Mouse (Mus musculus) lung, postnatal 14 days (tissue): ENCODE data around the gene Il11ra1.

ENCODE experiments used
- DNase-seq: peaks from one replicate; pipeline ENCODE4 v3.0.0; 2021

Il11ra1 gene

GRCm38 (mm10) chr4:41711705-41712375, 12.1 kb downstream of the Il11ra1 start:
- no peak for DNase-seq

DNA sequence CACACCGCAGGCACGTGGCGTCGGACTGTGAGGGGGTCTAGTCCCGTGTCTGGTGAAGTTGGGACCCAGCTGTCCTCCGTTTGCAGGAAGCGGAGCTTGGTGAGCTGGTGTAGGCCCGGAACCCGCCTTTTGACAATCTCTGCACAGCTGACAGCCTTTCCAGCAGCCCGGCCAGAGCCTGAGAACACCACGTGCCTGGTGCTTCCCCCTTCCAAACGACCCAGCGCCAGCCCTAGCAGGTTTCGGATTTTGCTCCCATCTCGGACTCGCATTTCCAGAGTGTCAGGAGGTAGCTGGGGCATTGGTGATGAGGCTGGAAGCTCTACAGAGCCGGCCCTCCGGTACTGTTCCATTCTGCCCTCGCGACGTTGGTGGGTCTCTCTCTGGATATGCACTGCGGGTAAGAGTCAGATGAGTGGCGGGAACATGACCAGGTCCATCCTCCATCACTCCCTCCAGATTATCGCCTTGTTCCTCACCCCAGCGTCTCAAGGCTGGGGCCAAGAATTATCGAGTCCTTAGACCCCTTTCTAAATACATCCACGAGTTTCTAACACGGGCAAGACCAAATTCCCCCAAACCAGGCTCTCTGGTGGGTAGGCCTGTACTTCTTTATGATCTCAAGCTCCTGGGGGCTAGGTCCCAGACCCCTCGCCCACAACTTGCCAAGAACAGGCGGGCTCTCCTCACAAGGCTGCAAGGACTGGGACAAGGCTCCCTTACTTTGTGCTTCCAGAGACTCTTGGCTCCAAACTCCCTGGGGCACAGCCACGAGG, 12.8 kb downstream of the Il11ra1 start:
- no peak for DNase-seq

DNA sequence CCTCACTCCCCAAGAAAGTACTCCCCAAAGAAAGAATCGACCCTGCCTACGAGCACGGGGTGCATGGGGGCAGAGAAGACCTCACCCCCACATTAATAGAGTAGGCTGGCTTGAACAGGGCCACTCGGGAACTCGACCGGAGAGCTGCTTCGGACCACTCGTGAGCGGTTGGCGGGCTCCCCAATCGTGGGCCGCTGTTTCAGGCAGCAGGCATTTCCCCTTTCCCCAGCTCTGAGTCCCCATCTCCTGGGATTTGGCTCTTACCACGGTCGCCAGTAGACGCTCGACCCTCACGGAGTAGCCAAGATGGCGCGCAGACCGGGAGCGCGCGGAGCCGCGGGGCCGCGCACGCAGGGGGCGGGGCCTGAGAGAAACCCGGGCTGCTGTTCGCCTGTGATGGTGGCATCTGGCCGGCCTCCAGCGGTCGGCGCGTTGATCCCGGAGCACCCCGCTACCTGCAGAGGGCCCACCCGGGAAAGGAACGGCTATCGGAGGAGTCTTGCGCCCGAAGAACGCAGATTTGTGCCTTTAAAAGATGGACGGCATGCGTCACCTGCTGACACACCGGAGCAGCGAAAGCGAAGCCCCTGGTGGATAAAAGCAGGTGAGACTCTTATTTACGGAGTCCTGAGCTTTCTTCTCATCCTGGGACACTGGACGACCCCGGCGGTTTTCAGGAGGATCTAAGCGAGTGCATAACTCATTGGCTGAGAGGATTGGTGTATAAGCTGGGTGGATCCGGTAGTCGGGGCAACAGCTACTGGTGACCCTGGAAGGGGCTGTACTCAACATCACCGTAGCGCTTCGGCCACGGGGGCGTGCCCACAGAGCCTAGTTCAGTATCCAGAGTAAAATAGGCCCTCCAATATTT, 13.6 kb downstream of the Il11ra1 start, which contains the start of gene Rpp25l:
Gene Rpp25l (minus strand): TSS at position 338 of the 871 bp plus-strand sequence.
- DNase-seq: peak; percentile 86

DNA sequence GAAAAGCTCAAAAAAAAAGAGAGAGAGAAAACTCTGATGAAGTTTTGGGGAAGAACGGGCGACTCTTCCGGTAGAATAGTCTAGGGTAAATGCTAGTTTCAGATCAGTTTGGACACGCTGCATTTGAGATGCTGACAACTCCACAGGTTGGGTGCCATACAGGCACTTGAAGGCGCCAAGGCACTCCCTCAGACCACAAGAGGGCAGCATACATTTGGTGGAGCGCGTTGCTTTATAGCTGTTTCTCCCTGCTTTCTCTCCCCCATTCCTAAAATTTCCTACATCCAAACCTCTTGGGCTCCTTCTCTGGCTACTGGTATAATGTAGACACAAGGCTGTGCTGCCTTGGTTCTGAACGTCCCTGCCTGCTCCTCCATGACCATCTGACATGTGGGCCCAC, 14.5 kb downstream of the Il11ra1 start:
- DNase-seq: peak; percentile 76

GRCm38 (mm10) chr4:41715082-41715481, 15.3 kb downstream of the Il11ra1 start:
- no peak for DNase-seq

DNA sequence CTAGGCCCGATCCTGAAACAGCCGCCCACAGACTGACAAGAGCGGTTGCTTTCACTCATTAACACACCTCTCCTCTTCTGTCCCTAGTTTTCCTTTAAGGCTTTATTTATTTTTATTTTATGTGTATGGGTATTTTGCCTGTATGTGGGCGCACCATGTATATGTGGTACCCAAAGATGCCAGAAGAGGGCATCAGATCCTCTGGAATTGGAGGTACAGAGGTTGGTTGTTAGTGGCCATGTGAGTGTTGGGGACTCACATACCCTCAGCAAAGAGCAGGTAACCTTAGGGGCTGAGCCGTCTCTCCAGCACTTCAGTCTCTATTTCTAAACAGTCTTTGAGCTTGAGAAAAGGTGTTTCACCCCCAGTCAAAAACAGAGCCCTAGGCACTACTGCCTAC, 15.8 kb downstream of the Il11ra1 start:
- peak; percentile 59 for DNase-seq

GRCm38 (mm10) chr4:41716834-41717233, 17.0 kb downstream of the Il11ra1 start:
- no peak for DNase-seq

GRCm38 (mm10) chr4:41722918-41723351, 23.1 kb downstream of the Il11ra1 start, which contains the start of gene Dctn3:
Gene Dctn3 (minus strand): TSS chr4:41723170.
- peak; percentile 85 for DNase-seq

DNA sequence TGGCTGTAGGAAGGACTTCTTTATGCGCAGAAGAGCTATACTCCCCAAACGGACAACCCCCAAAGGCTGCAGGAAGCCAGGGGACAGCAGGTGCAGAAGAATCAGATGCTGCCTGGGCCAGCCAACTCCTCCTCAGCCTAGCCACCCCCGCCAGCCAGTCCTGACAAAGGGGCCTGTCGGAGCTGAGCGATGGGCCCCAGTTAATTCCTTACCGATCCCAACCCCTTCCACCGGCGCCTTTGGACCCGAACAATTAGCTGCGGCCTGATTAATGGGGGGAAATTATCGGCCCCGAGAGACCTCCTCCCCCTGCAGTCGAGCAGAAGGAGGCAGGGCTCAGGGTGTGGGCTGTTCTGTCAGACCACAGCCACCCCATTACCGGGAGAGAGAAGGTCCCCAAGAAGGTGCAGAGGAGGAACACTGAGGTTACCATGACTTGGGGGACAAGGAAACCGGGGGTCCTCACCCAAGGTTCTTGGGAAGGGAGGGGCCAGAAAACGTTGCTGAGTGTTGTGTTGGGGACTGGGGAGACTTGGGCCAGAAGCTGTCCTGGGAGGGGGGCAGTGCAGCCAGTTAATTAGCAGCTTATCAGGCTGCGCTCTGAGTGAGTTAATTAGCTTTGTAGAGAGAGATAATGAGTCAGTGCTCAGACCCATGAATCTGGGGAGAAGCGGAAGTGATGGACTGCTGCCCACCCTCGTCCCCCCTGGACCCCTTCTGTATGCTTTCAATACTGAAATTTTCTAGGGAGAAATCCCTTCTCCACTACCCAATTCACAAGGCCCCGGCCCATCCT, 27.2 kb downstream of the Il11ra1 start:
- no peak for DNase-seq

DNA sequence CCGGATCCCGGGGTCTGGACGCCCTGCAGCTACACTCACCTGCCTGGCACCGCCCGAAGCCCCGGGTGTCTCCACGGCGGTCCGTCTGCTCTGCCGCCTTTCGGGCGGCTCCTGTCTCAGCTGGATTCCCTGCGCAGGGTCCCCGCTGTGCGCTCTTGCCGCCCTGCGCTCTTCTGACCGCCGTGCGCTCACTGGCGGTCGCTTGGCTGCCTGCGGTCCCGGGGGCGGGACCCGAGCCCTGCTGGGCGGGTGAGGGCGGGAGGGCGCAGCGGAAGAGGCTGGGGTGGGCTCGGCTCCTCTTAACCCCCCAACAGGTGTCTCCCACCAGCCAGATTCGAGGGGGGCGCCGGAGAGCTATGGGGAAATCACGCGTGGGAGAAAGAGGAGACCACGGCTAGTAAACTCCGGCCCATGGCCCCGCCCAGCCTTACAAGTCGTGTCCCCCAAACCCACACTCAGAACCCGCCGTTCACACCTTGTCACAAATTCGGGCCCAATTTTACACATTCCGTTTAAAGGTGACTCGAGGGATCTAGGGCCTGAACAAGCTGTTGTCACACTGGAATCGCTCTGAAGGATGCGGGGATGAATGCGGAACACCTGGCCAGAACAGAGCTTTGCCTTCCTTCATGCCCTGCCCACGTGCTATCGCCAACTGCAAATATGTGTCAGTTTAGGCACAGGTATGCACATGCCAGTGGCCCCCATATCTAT, 31.4 kb downstream of the Il11ra1 start, which contains the start of gene Arid3c:
Gene Arid3c (minus strand): TSS at position 91 of the 714 bp plus-strand sequence.
- DNase-seq: no peak

DNA sequence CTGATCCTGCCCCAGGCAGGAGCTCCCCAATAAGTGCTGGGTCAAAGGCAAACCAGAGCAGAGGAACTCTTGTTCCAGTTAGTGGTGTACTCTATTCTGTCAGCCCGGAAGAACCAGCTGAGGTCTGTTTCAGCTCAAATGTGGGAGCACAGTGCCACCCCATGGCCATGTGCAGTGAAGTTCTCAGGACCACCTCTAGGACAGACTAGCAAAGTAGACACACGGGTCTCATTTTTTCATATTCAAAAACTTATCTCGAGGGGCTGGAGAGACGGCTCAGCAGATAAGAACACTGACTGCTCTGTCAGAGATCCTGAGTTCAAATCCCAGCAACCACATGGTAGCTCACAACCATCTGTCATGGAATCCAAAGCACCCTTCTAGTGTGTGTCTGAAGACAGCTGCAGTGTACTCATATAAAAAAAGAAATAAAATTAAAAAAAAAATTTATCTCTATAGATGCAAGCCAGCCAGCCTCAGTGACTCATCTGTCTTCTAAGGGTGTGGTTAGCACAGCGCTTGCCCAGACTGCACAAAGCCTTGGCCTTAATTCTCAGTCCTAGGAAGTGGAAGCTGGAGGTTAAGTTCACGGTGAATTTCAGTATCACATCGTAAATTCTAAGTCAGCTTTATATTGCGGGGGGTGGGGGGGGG, 37.9 kb downstream of the Il11ra1 start:
- DNase-seq: peak; percentile 72

GRCm38 (mm10) chr4:41738256-41738603, 38.4 kb downstream of the Il11ra1 start:
- DNase-seq: no peak

DNA sequence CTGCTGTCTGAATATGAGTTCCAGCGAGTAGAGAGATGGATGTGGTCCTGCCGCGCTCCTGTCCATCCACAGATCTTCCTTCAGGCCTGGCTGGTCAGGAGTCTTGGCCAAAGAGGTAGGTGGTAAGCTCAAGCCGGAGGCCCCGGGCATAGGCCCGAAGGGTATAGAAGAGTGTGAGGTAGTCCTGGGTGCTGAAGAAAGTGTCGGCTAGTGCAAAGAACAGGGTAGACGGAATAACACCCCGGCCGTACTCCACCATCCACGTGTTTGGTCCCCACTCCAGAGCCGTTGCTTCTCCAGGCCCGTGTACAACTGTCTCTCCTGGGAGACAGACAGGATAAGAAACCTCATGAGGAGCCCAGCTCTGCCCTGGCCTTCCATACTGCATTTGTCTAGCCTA, 39.5 kb downstream of the Il11ra1 start:
- DNase-seq: no peak

- peak; percentile 62 for DNase-seq
Observed at GRCm38 (mm10) chr4:41740380-41741157, 40.8 kb downstream of the Il11ra1 start.

GRCm38 (mm10) chr4:41741158-41741560, 41.4 kb downstream of the Il11ra1 start:
- peak; percentile 91 for DNase-seq

DNA sequence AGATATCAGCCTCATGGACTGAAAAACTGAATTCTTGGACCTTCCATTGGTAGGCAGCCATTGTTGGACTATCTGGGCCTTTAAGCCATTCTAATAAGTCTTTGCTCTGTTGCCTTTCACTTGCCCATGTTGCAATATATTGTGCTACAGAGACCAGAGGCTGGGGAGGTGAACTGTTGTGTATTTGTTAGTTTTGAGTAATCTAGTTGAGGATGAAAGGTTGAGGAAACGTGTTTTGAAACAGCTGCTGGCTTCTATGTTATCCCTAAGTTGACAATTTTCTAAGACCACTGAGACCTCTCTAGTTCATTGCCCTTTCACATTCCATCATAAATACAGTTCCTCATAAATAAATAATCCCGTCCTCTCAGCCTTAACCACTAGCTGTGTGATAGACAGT, 44.3 kb downstream of the Il11ra1 start:
- no peak for DNase-seq

- DNase-seq: no peak
Observed at GRCm38 (mm10) chr4:41745021-41745420, 45.2 kb downstream of the Il11ra1 start.

DNA sequence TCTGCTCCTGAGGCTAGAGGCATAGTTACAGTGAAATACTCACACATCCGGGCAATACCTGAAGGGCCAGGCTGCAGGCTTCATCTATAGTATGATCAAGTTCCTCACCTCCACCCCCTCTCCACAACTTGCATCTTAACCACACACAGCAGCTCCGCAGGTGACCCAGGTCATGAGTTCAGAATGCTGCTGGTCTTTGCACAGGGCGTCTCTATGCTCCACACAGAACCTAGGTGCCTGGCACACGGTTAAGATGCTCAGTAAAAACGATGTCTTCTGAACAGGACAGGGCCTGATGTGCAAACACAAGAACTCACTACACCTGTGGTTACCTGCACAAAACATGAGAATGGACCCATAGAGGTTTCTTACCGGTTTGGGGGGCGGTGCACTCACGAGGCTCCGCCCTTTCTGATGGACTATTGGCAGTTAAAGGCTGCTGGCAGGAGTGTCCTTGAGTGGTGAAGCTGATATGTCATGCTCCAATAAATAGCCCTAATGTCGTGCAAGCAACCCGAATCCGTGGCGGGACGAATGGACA, 55.1 kb downstream of the Il11ra1 start, which contains the start of gene Galt:
Gene Galt (plus strand): TSS at position 432 of the 541 bp plus-strand sequence.
- no peak for DNase-seq
